Mouse (Mus musculus): Measurements from ENCODE around the gene A930017K11Rik. TPM values are rescaled to one million over a fixed set of nuclear protein-coding genes. Genes with fewer than 3 reads are reported as not detected.
A peak's percentile ranks its signal among the peaks of the same experiment; 100 is the strongest.

The A930017K11Rik gene
- polyA plus RNA-seq, 1 experiment from 2014 or later = 6.8 TPM

DNA sequence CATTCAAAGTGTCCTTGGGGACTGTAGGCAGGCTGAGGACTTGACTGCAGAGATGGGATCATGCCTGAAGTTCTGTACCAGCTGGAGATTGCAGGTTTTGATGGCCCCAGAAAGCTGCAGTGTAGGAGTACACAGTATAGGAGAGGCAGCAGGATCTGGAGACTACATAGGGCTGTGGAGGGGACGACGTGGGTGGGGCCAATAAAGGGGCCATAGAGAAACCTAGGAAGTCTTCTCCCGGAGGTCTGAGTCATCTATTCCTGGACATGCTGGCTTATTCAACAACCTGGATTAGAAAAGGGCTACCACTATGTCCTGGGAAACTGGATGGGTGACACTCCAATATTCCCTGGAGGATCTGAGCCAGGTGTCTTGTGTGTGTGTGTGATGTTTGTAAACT is 3.4 kb upstream of the A930017K11Rik start:
- no peak for ATAC-seq (replicated peaks; ENCODE audit: low FRiP score, low read depth)
- Histone ChIP-seq H3K36me3 (ENCODE audit: insufficient read depth, low read length) (peaks cover 16% of the 10 kb centered on the region; the same call in 1 of the 2 replicates), H3K9ac (ENCODE audit: low read depth, low read length) (no peak overlapping the region), H3K4me3 (replicated peaks; ENCODE audit: low read depth, low read length) (no peak overlapping the region), H3K4me1 (replicated peaks; ENCODE audit: insufficient read depth, low read length) (0 out of 2 replicates have a peak, but pooled peaks cover 2% of the 10 kb centered on the region), H3K27me3 (ENCODE audit: insufficient read depth, low read length) (peaks cover 13% of the 10 kb centered on the region), H3K9me3 (replicated peaks; ENCODE audit: low read length) (no peaks in the 10 kb centered on the region), H3K4me2 (ENCODE audit: low read length) (no peak overlapping the region), H3K27ac (no peak overlapping the region)
- DNase-seq (ENCODE audit: low spot score) = no peak
- TF ChIP-seq CTCF (IDR thresholded peaks at IDR 0.05; ENCODE audit: low read depth) = no peak
- 37% methylated on average over 3 of the region's 3 CpGs for WGBS

DNA sequence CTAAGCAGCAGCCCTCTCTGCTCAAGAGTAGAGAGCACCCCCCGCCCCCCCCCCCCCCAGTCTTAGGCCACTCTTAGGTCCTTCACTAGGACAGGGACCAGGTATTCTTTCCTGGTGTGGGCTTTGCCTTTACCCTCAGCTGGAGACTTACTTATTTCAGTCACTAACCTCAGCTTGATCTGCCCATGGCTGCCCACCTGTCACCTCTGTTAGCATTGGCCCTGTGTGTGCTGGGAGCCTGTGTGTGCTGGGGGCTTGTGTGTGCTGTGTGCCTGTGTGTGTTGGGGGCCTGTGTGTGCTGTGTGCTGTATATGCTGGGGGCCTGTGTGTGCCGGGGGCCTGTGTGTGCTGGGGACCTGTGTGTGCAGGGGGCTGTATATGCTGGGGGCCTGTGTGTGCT is 2.3 kb upstream of the A930017K11Rik start:
- Histone ChIP-seq H3K27me3 (ENCODE audit: insufficient read depth, low read length) (peaks cover 13% of the 10 kb centered on the region), H3K4me3 (replicated peaks; ENCODE audit: low read depth, low read length) (no peak overlapping the region), H3K36me3 (ENCODE audit: insufficient read depth, low read length) (peaks cover 11% of the 10 kb centered on the region; the same call in 1 of the 2 replicates), H3K27ac (no peak overlapping the region), H3K4me2 (ENCODE audit: low read length) (no peak overlapping the region), H3K9ac (ENCODE audit: low read depth, low read length) (no peak overlapping the region), H3K4me1 (replicated peaks; ENCODE audit: insufficient read depth, low read length) (0 out of 2 replicates have a peak, but pooled peaks cover 2% of the 10 kb centered on the region), H3K9me3 (replicated peaks; ENCODE audit: low read length) (no peaks in the 10 kb centered on the region)
- no peak for ATAC-seq (replicated peaks; ENCODE audit: low FRiP score, low read depth)
- TF ChIP-seq CTCF (IDR thresholded peaks at IDR 0.05; ENCODE audit: low read depth) = no peak
- WGBS = 82% methylated on average over 2 of the region's 2 CpGs
- no peak for DNase-seq (ENCODE audit: low spot score)

GRCm38 (mm10) chr17:25953161-25953560 is 796 bp upstream of the A930017K11Rik start:
- no peak for TF ChIP-seq CTCF (IDR thresholded peaks at IDR 0.05; ENCODE audit: low read depth)
- H3K27ac ChIP-seq = no peak overlapping the region
- H3K9ac ChIP-seq (ENCODE audit: low read depth, low read length) = no peak overlapping the region
- H3K9me3 ChIP-seq (replicated peaks; ENCODE audit: low read length) = no peaks in the 10 kb centered on the region
- no peak for DNase-seq (ENCODE audit: low spot score)
- no peak overlapping the region for H3K4me3 ChIP-seq (replicated peaks; ENCODE audit: low read depth, low read length)
- ATAC-seq (replicated peaks; ENCODE audit: low FRiP score, low read depth) = no peak
- 78% methylated on average over 5 of the region's 5 CpGs for WGBS
- no peak overlapping the region for H3K4me2 ChIP-seq (ENCODE audit: low read length)
- H3K4me1 ChIP-seq (replicated peaks; ENCODE audit: insufficient read depth, low read length) = 0 out of 2 replicates have a peak, but pooled peaks cover 2% of the 10 kb centered on the region
- no peaks in the 10 kb centered on the region for H3K36me3 ChIP-seq (ENCODE audit: insufficient read depth, low read length)
- H3K27me3 ChIP-seq (ENCODE audit: insufficient read depth, low read length) = peaks cover 13% of the 10 kb centered on the region

- H3K27ac ChIP-seq = peak overlapping the region; percentile 21
- no peak for TF ChIP-seq CTCF (IDR thresholded peaks at IDR 0.05; ENCODE audit: low read depth)
- H3K36me3 ChIP-seq (ENCODE audit: insufficient read depth, low read length) = no peaks in the 10 kb centered on the region
- H3K4me1 ChIP-seq (replicated peaks; ENCODE audit: insufficient read depth, low read length) = 0 out of 2 replicates have a peak, but pooled peaks cover 2% of the 10 kb centered on the region
- H3K4me2 ChIP-seq (ENCODE audit: low read length) = peak overlapping the region; percentile 72
- peaks cover 13% of the 10 kb centered on the region for H3K27me3 ChIP-seq (ENCODE audit: insufficient read depth, low read length)
- H3K9ac ChIP-seq (ENCODE audit: low read depth, low read length) = peak overlapping the region; percentile 56
- ATAC-seq (replicated peaks; ENCODE audit: low FRiP score, low read depth) = 0 out of 2 replicates have a peak, but pooled peaks have one; percentile 33
- peak overlapping the region; percentile 37 for H3K4me3 ChIP-seq (replicated peaks; ENCODE audit: low read depth, low read length)
- 2% methylated on average over 33 of the region's 33 CpGs for WGBS
- H3K9me3 ChIP-seq (replicated peaks; ENCODE audit: low read length) = no peaks in the 10 kb centered on the region
- no peak for DNase-seq (ENCODE audit: low spot score)
Measured at GRCm38 (mm10) chr17:25951225-25951802, 1.1 kb downstream of the A930017K11Rik start.

DNA sequence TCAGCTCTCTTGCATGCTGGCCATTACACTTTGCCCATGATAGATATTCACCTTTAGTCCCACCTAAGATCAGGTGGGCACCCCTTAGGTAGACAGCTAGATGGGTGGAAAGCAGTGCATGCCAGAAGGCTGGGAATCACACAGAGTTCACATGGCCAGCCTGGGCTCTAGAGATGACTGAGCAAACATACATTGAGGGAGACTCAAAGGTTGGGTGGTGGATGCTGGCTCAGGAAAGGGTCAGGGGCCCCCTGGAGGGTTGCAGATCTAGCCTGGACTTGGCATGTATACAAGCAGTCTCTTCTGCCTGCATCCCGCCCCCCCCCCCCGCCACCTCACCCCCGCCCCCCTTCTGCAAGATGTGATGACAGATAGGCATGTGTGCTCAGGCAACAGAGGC is 1.7 kb downstream of the A930017K11Rik start:
- DNase-seq (ENCODE audit: low spot score) (no peak), ATAC-seq (replicated peaks; ENCODE audit: low FRiP score, low read depth) (no peak)
- Histone ChIP-seq H3K27me3 (ENCODE audit: insufficient read depth, low read length) (peaks cover 13% of the 10 kb centered on the region), H3K27ac (peak overlapping the region; percentile 25; the same call in 1 of the 2 replicates), H3K9ac (ENCODE audit: low read depth, low read length) (no peak overlapping the region), H3K4me2 (ENCODE audit: low read length) (0 out of 2 replicates have a peak overlapping the region, but pooled peaks have one; percentile 72), H3K4me1 (replicated peaks; ENCODE audit: insufficient read depth, low read length) (peaks cover 2% of the 10 kb centered on the region; the same call in 1 of the 2 replicates), H3K9me3 (replicated peaks; ENCODE audit: low read length) (no peaks in the 10 kb centered on the region), H3K4me3 (replicated peaks; ENCODE audit: low read depth, low read length) (peak overlapping the region; percentile 37), H3K36me3 (ENCODE audit: insufficient read depth, low read length) (no peaks in the 10 kb centered on the region)
- 0% methylated on average over 1 of the region's 3 CpGs for WGBS
- no peak for TF ChIP-seq CTCF (IDR thresholded peaks at IDR 0.05; ENCODE audit: low read depth)

GRCm38 (mm10) chr17:25949981-25950380 is 2.4 kb downstream of the A930017K11Rik start:
- Histone ChIP-seq H3K4me1 (replicated peaks; ENCODE audit: insufficient read depth, low read length) (peaks cover 2% of the 10 kb centered on the region; the same call in 1 of the 2 replicates), H3K4me3 (replicated peaks; ENCODE audit: low read depth, low read length) (no peak overlapping the region), H3K27me3 (ENCODE audit: insufficient read depth, low read length) (peaks cover 13% of the 10 kb centered on the region), H3K9ac (ENCODE audit: low read depth, low read length) (no peak overlapping the region), H3K27ac (no peak overlapping the region), H3K9me3 (replicated peaks; ENCODE audit: low read length) (no peaks in the 10 kb centered on the region), H3K4me2 (ENCODE audit: low read length) (peak overlapping the region; percentile 1; the same call in 1 of the 2 replicates), H3K36me3 (ENCODE audit: insufficient read depth, low read length) (no peaks in the 10 kb centered on the region)
- TF ChIP-seq CTCF (IDR thresholded peaks at IDR 0.05; ENCODE audit: low read depth) = no peak
- ATAC-seq (replicated peaks; ENCODE audit: low FRiP score, low read depth) (no peak), DNase-seq (ENCODE audit: low spot score) (no peak)
- WGBS = 60% methylated on average over 5 of the region's 5 CpGs

Data from kidney, postnatal 0 days (tissue).